Mouse (Mus musculus) small intestine, adult 2 months (tissue): Measurements from ENCODE around the gene Rad9b.

ENCODE experiments used
- CTCF ChIP-seq: fragments of 200-500 bp; IDR thresholded peaks from 2 replicates; pipeline ENCODE4 v1.5.1; 2012; ENCODE audit warnings: low read depth, mild to moderate bottlenecking, control low read depth, inconsistent platforms, low read length, moderate library complexity, mixed read lengths; ENCODE audit not compliant: insufficient replicate concordance, insufficient read length; ENCODE audit errors: extremely low read depth
- POLR2A ChIP-seq: fragments of 200-500 bp; IDR thresholded peaks from 2 replicates; pipeline ENCODE4 v1.6.1; 2012; ENCODE audit warnings: low read depth, mild to moderate bottlenecking, control low read depth, inconsistent platforms, low read length, moderate library complexity

DNA sequence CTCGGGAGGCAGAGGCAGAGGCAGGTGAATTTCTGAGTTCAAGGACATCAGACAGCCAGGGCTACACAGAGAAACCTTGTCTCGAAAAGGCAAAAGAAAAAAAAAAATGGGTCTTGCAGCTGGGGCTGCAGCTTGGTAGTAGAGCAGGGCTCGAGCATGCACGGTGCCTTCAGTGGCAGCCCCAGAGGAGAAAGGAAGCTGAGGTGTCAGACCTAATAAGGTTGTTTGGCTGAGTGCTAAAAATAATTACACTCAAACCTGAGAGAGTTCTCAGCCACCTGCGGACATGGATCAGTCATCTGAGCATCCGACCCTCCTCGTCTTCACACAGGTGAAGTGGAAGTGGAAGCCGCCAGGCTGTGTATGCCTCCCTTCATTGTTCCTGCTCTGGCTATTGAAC is 43.3 kb downstream of the Rad9b start:
- no peak for TF ChIP-seq CTCF
- no peak for TF ChIP-seq POLR2A
